ENCODE assay signal across 10 mouse cellular contexts in genomic region chr2:163675662-163676061, GRCm38 (mm10). TPM values are rescaled to one million over a fixed set of nuclear protein-coding genes. Genes with fewer than 3 reads are reported as not detected.
DNase-seq lines count a peak whose midpoint lies in the region; ATAC-seq and TF ChIP-seq lines count a peak whose summit lies in the region.
"Had no signal": no experiment of that assay in that cellular context is flagged by ENCODE, and none has a peak within 500 bp of the region (broad histone marks: within the 10 kb centered on the region; RNA-seq: fewer than 3 reads in every experiment).

No protein-coding gene starts in this region.

- TF ChIP-seq POLR2A in embryonic fibroblast, embryonic 13.5 days (IDR thresholded peaks at IDR 0.05; ENCODE audit: low read depth, low read length): no peak

- no peaks in the 10 kb centered on the region for H3K9me3 ChIP-seq in heart, embryonic 13.5 days
- no peaks in the 10 kb centered on the region for H3K9me3 ChIP-seq in lung, embryonic 15.5 days
- no peaks in the 10 kb centered on the region for H3K9me3 ChIP-seq in liver, postnatal 0 days (ENCODE audit: low read length)
- H3K9me3 ChIP-seq: neural tube, embryonic 12.5 days had no signal

- no peaks in the 10 kb centered on the region for H3K27me3 ChIP-seq in heart, embryonic 13.5 days (replicated peaks)
- no peaks in the 10 kb centered on the region for H3K27me3 ChIP-seq in lung, embryonic 15.5 days
- H3K27me3 ChIP-seq in liver, postnatal 0 days (ENCODE audit: insufficient read depth, low read length): no peaks in the 10 kb centered on the region
- H3K27me3 ChIP-seq: neural tube, embryonic 12.5 days had no signal

- H3K9ac ChIP-seq in heart, embryonic 13.5 days: peak overlapping the region; percentile 64; the same call in 1 of the 2 replicates
- no peak overlapping the region for H3K9ac ChIP-seq in lung, embryonic 15.5 days
- H3K9ac ChIP-seq in liver, postnatal 0 days (replicated peaks): no peak overlapping the region
- H3K9ac ChIP-seq: neural tube, embryonic 12.5 days had no signal

- peak overlapping the region; percentile 36 for H3K4me2 ChIP-seq in heart, embryonic 13.5 days
- H3K4me2 ChIP-seq in lung, embryonic 15.5 days: no peak overlapping the region
- H3K4me2 ChIP-seq in liver, postnatal 0 days (ENCODE audit: low read depth, low read length): no peak overlapping the region
- H3K4me2 ChIP-seq: neural tube, embryonic 12.5 days had no signal

- 40% methylated on average over 6 of the region's 6 CpGs for WGBS in heart, embryonic 13.5 days
- 52% methylated on average over 6 of the region's 6 CpGs for WGBS in lung, embryonic 15.5 days
- 64% methylated on average over 6 of the region's 6 CpGs for WGBS in liver, postnatal 0 days (ENCODE audit: insufficient replicate concordance)

- H3K27ac ChIP-seq in heart, embryonic 13.5 days (replicated peaks): peak overlapping the region; percentile 86
- peak overlapping the region; percentile 75 for H3K27ac ChIP-seq in lung, embryonic 15.5 days
- peak overlapping the region; percentile 94 for H3K27ac ChIP-seq in embryonic fibroblast, embryonic 13.5 days (ENCODE audit: insufficient read depth, low read length)
- peak overlapping the region; percentile 41; the same call in 1 of the 2 replicates for H3K27ac ChIP-seq in liver, postnatal 0 days (ENCODE audit: low read depth)
- H3K27ac ChIP-seq: neural tube, embryonic 12.5 days had no signal

- no peak for DNase-seq in heart, adult 8-10 months (ENCODE audit: low spot score)
- DNase-seq in lung, postnatal 14 days: no peak
- no peak for DNase-seq in liver, postnatal 0 days
- no peak for DNase-seq in layer of hippocampus, adult 9-11 months
- DNase-seq in thymus, postnatal 0 days (ENCODE audit: low spot score): no peak
- DNase-seq: gastrocnemius, postnatal 36 days had no signal

- no peak for TF ChIP-seq EP300 in liver, postnatal 0 days (IDR thresholded peaks at IDR 0.05; ENCODE audit: low read depth)

- no peak overlapping the region for H3K4me3 ChIP-seq in heart, embryonic 13.5 days
- H3K4me3 ChIP-seq in lung, embryonic 15.5 days: no peak overlapping the region
- H3K4me3 ChIP-seq in embryonic fibroblast, embryonic 13.5 days (ENCODE audit: insufficient read depth, low read length): no peak overlapping the region
- no peak overlapping the region for H3K4me3 ChIP-seq in liver, postnatal 0 days (ENCODE audit: low read depth, low read length)
- H3K4me3 ChIP-seq: neural tube, embryonic 12.5 days had no signal

- no peak for ATAC-seq in heart, embryonic 13.5 days (ENCODE audit: extremely low read depth, insufficient number of reproducible peaks, low FRiP score, low TSS enrichment)
- ATAC-seq in lung, embryonic 15.5 days (ENCODE audit: borderline replicate concordance, extremely low read depth, low FRiP score, low TSS enrichment): no peak
- ATAC-seq in liver, postnatal 0 days: no peak

- H3K36me3 ChIP-seq in heart, embryonic 13.5 days: 0 out of 2 replicates have a peak, but pooled peaks cover 2% of the 10 kb centered on the region
- H3K36me3 ChIP-seq in lung, embryonic 15.5 days: no peaks in the 10 kb centered on the region
- 0 out of 2 replicates have a peak, but pooled peaks cover 3% of the 10 kb centered on the region for H3K36me3 ChIP-seq in liver, postnatal 0 days (replicated peaks; ENCODE audit: insufficient read depth, low read length)
- H3K36me3 ChIP-seq: neural tube, embryonic 12.5 days had no signal

- peaks cover 56% of the 10 kb centered on the region for H3K4me1 ChIP-seq in heart, embryonic 13.5 days
- H3K4me1 ChIP-seq in lung, embryonic 15.5 days: peaks cover 31% of the 10 kb centered on the region
- H3K4me1 ChIP-seq in embryonic fibroblast, embryonic 13.5 days (ENCODE audit: control insufficient read depth, insufficient read depth, low read length): peaks cover 30% of the 10 kb centered on the region
- H3K4me1 ChIP-seq in liver, postnatal 0 days (ENCODE audit: insufficient read depth): peaks cover 29% of the 10 kb centered on the region

- no peak for TF ChIP-seq CTCF in embryonic fibroblast, embryonic 13.5 days (IDR thresholded peaks at IDR 0.05; ENCODE audit: borderline replicate concordance, insufficient read depth, low read length)
- no peak for TF ChIP-seq CTCF in liver, postnatal 0 days (IDR thresholded peaks at IDR 0.05; ENCODE audit: low read depth)

RNA-seq across cellular contexts. Expression of gene Pkig, which starts 17.5 kb away (rescaled TPM):
- 233 and 270 TPM in 2 replicates for polyA plus RNA-seq in heart, embryonic 13.5 days (2015; fragmentation: Nextera tagmentation; extraction: Ambion mirVana)
- total RNA-seq in heart, adult 8-10 months (2022): 100 to 1,000 TPM; 214 to 247 (median 224) TPM
- polyA plus RNA-seq in lung, embryonic 15.5 days (2015; fragmentation: Nextera tagmentation; extraction: Ambion mirVana): 134 TPM in 2 replicates
- 33.6 and 39.7 TPM in 2 replicates for polyA plus RNA-seq in embryonic fibroblast, embryonic 13.5 days (2011; ENCODE audit: insufficient read length, low read depth, missing spikeins)
- polyA plus RNA-seq in liver, postnatal 0 days (2015; fragmentation: Nextera tagmentation; extraction: Ambion mirVana): 84.9 and 85.0 TPM in 2 replicates
- polyA plus RNA-seq in thymus, postnatal 0 days (2015; fragmentation: Nextera tagmentation; extraction: Ambion mirVana): 63.5 and 66.1 TPM in 2 replicates

RNA-seq across cellular contexts. Expression of gene Serinc3, which starts 30.7 kb away (rescaled TPM):
- polyA plus RNA-seq in heart, embryonic 13.5 days (2015; fragmentation: Nextera tagmentation; extraction: Ambion mirVana): 50.1 and 51.8 TPM in 2 replicates
- total RNA-seq in heart, adult 8-10 months (2022): 100 to 1,000 TPM; 272 to 302 (median 297) TPM
- 55.8 and 59.1 TPM in 2 replicates for polyA plus RNA-seq in lung, embryonic 15.5 days (2015; fragmentation: Nextera tagmentation; extraction: Ambion mirVana)
- 262 and 294 TPM in 2 replicates for polyA plus RNA-seq in embryonic fibroblast, embryonic 13.5 days (2011; ENCODE audit: insufficient read length, low read depth, missing spikeins)
- polyA plus RNA-seq in liver, postnatal 0 days (2015; fragmentation: Nextera tagmentation; extraction: Ambion mirVana): 79.9 and 92.7 TPM in 2 replicates
- polyA plus RNA-seq in thymus, postnatal 0 days (2015; fragmentation: Nextera tagmentation; extraction: Ambion mirVana): 74.1 and 74.4 TPM in 2 replicates

Comparison
In these comparisons a context has a peak if more than half of its experiments do, and no peak if none do; other contexts are left out.
1. H3K27ac ChIP-seq: peak in every context shown above with its lines; median percentile 94 in embryonic fibroblast, embryonic 13.5 days; 86 in heart, embryonic 13.5 days; 75 in lung, embryonic 15.5 days; 41 in liver, postnatal 0 days.